Mouse (Mus musculus): ENCODE measurements around the gene E2f3.

- TF ChIP-seq CTCF (IDR thresholded peaks at IDR 0.05; ENCODE audit: low read depth, low read length) (no peak), POLR2A (IDR thresholded peaks at IDR 0.05; ENCODE audit: extremely low read depth, insufficient read depth, low read length) (no peak)
Measured at GRCm38 (mm10) chr13:29955296-29955695, 30.6 kb downstream of the E2f3 start.
